15 mouse cellular contexts compared by ENCODE assay signal in the genomic region with DNA sequence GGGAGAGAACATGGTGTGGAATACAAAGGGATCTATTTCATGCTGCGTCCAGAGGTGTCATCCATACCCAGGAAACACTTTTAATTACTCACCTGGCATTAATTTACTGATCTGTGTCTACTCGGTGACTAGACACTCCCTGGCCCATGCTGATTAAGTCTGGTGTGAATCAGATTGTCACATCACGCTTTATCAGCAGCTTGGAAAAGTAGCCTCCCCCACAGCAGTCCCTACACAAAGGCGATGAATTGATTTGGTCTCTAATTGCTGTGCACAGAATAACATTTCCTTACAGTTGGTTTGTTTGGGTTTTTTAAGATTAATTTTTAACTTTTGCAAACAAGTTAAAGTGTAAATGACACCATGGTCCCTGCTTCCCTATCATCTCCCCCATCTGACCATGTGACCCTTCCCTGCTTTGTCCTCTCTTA.
DNase-seq lines count a peak whose midpoint lies in the region; ATAC-seq lines count a peak whose summit lies in the region.
"Had no signal": no experiment of that assay in that cellular context is flagged by ENCODE, and none has a peak within 500 bp of the region (broad histone marks: within the 10 kb centered on the region; RNA-seq: fewer than 3 reads in every experiment).

No protein-coding gene starts in this region.

- H3K27me3 ChIP-seq in forebrain, embryonic 12.5 days: no peaks in the 10 kb centered on the region
- H3K27me3 ChIP-seq in hindbrain, embryonic 16.5 days (replicated peaks; ENCODE audit: control insufficient read depth, insufficient read depth, low read length): no peaks in the 10 kb centered on the region
- no peaks in the 10 kb centered on the region for H3K27me3 ChIP-seq in neural tube, embryonic 12.5 days (replicated peaks)
- H3K27me3 ChIP-seq: CH12.LX; heart, embryonic 15.5 days; limb, embryonic 12.5 days; lung, embryonic 15.5 days had no signal

- peak; percentile 57 for ATAC-seq in forebrain, embryonic 12.5 days (ENCODE audit: low FRiP score)
- no peak for ATAC-seq in hindbrain, embryonic 16.5 days
- ATAC-seq in neural tube, embryonic 12.5 days (ENCODE audit: low FRiP score, low read depth): peak; percentile 30; the same call in 1 of the 2 replicates
- ATAC-seq in erythroid progenitor cell, adult 5-6 weeks (replicated peaks; ENCODE audit: low FRiP score, poor library complexity, severe bottlenecking): no peak
- ATAC-seq: intestine, postnatal 0 days had no signal

- H3K4me1 ChIP-seq in forebrain, embryonic 12.5 days: peaks cover 39% of the 10 kb centered on the region
- peaks cover 16% of the 10 kb centered on the region for H3K4me1 ChIP-seq in hindbrain, embryonic 16.5 days (ENCODE audit: control insufficient read depth, insufficient read depth, low read depth, low read length)
- H3K4me1 ChIP-seq in neural tube, embryonic 12.5 days: peaks cover 26% of the 10 kb centered on the region
- H3K4me1 ChIP-seq: limb, embryonic 12.5 days; lung, embryonic 15.5 days had no signal

- H3K9me3 ChIP-seq in forebrain, embryonic 12.5 days: no peaks in the 10 kb centered on the region
- no peaks in the 10 kb centered on the region for H3K9me3 ChIP-seq in hindbrain, embryonic 16.5 days (ENCODE audit: control insufficient read depth, low read length)
- H3K9me3 ChIP-seq in neural tube, embryonic 12.5 days: no peaks in the 10 kb centered on the region
- H3K9me3 ChIP-seq: heart, embryonic 15.5 days; limb, embryonic 12.5 days; lung, embryonic 15.5 days had no signal

- peak overlapping the region; percentile 34 for H3K4me2 ChIP-seq in forebrain, embryonic 12.5 days
- peak overlapping the region; percentile 21; the same call in 1 of the 2 replicates for H3K4me2 ChIP-seq in hindbrain, embryonic 16.5 days (ENCODE audit: low read length)
- H3K4me2 ChIP-seq in neural tube, embryonic 12.5 days (replicated peaks): peak overlapping the region; percentile 32; the same call in 1 of the 2 replicates
- H3K4me2 ChIP-seq: heart, embryonic 15.5 days; limb, embryonic 12.5 days; lung, embryonic 15.5 days had no signal

- H3K27ac ChIP-seq in forebrain, embryonic 12.5 days: peak overlapping the region; percentile 96
- peak overlapping the region; percentile 73 for H3K27ac ChIP-seq in hindbrain, embryonic 16.5 days (ENCODE audit: low read depth, low read length)
- H3K27ac ChIP-seq in neural tube, embryonic 12.5 days: peak overlapping the region; percentile 79
- H3K27ac ChIP-seq: heart, embryonic 15.5 days; limb, embryonic 12.5 days had no signal

- no peak overlapping the region for H3K4me3 ChIP-seq in forebrain, embryonic 12.5 days (replicated peaks)
- no peak overlapping the region for H3K4me3 ChIP-seq in hindbrain, embryonic 16.5 days (ENCODE audit: low read length)
- no peak overlapping the region for H3K4me3 ChIP-seq in neural tube, embryonic 12.5 days
- H3K4me3 ChIP-seq: heart, embryonic 15.5 days; limb, embryonic 12.5 days; lung, embryonic 15.5 days had no signal

- H3K36me3 ChIP-seq in forebrain, embryonic 12.5 days (replicated peaks): no peaks in the 10 kb centered on the region
- no peaks in the 10 kb centered on the region for H3K36me3 ChIP-seq in hindbrain, embryonic 16.5 days (ENCODE audit: control insufficient read depth, insufficient read depth, low read length)
- H3K36me3 ChIP-seq in neural tube, embryonic 12.5 days: no peaks in the 10 kb centered on the region
- H3K36me3 ChIP-seq: heart, embryonic 15.5 days; limb, embryonic 12.5 days; lung, embryonic 15.5 days had no signal

- peak; percentile 52 for DNase-seq in embryo, embryonic 10.5 days (ENCODE audit: low spot score)
- no peak for DNase-seq in cerebellum, adult 9-10 months
- DNase-seq in adrenal gland, postnatal 25 days: no peak
- DNase-seq: cerebellum, adult 8-10 months; gastrocnemius, postnatal 10 days; thymus, adult 18-20 months had no signal

- H3K9ac ChIP-seq in forebrain, embryonic 12.5 days: peak overlapping the region; percentile 9; the same call in 1 of the 2 replicates
- H3K9ac ChIP-seq in hindbrain, embryonic 16.5 days (ENCODE audit: low read depth, low read length): peak overlapping the region; percentile 22; the same call in 1 of the 2 replicates
- peak overlapping the region; percentile 14; the same call in 1 of the 2 replicates for H3K9ac ChIP-seq in neural tube, embryonic 12.5 days
- H3K9ac ChIP-seq: heart, embryonic 15.5 days; limb, embryonic 12.5 days; lung, embryonic 15.5 days had no signal

- 9% methylated on average over 4 of the region's 4 CpGs for WGBS in forebrain, embryonic 12.5 days
- 8% methylated on average over 4 of the region's 4 CpGs for WGBS in hindbrain, embryonic 16.5 days
- WGBS in neural tube, embryonic 12.5 days: 16% methylated on average over 4 of the region's 4 CpGs

Comparison
In these comparisons a context has a peak if more than half of its experiments do, and no peak if none do; other contexts are left out.
1. ATAC-seq: peak in forebrain, embryonic 12.5 days (single experiment) and neural tube, embryonic 12.5 days (single experiment); none in hindbrain, embryonic 16.5 days (single experiment) and erythroid progenitor cell, adult 5-6 weeks (single experiment).
2. Peak in every context shown above with its lines, with median percentiles within 50 percentile points of each other: H3K27ac ChIP-seq, H3K4me2 ChIP-seq and H3K9ac ChIP-seq.